Mouse (Mus musculus): ENCODE measurements around the gene Dhx58. TPM values are rescaled to one million over a fixed set of nuclear protein-coding genes. Genes with fewer than 3 reads are reported as not detected.

Dhx58 gene
- total RNA-seq, 1 experiment = 2.3 TPM

GRCm38 (mm10) chr11:100714534-100714915 lies 10.5 kb upstream of the Dhx58 start:
- peak overlapping the region; percentile 70 to 85 for H3K4me3 ChIP-seq (ENCODE audit: insufficient read depth in 1 of 2, low read depth in 1 of 2, low read length in 2 of 2, poor library complexity in 1 of 2, severe bottlenecking in 1 of 2)
- TF ChIP-seq CHD2 (IDR thresholded peaks at IDR 0.05; ENCODE audit: low read depth, low read length) (no peak), ZNF384 (IDR thresholded peaks at IDR 0.05; ENCODE audit: low read depth, low read length) (no peak), HCFC1 (IDR thresholded peaks at IDR 0.05; ENCODE audit: borderline replicate concordance, insufficient read depth, low read length) (no peak; the same call in 1 of the 2 replicates), ZC3H11A (IDR thresholded peaks at IDR 0.05; ENCODE audit: borderline replicate concordance, low read depth, low read length) (peak; percentile 36; the same call in 1 of the 2 replicates), MAFK (IDR thresholded peaks at IDR 0.05; ENCODE audit: insufficient read depth, low read depth, low read length) (no peak)
- DNase-seq (ENCODE audit: low read depth, low spot score) = no peak
- in situ Hi-C loops (cut with MboI; ENCODE audit: low sequenced_read_pairs in 2 of 2, unreplicated experiment in 2 of 2) = no loop called here
- H3K9ac ChIP-seq (ENCODE audit: insufficient read depth, low read depth, low read length, poor library complexity, severe bottlenecking) = peak overlapping the region; percentile 72; the same call in 1 of the 2 replicates
- H3K9me3 ChIP-seq (ENCODE audit: control insufficient read depth, insufficient read depth, low read depth, low read length) = no peaks in the 10 kb centered on the region
- H3K36me3 ChIP-seq (ENCODE audit: control insufficient read depth, insufficient read depth, low read length, poor library complexity, severe bottlenecking) = peaks cover 38% of the 10 kb centered on the region
- H3K4me1 ChIP-seq (ENCODE audit: control insufficient read depth in 2 of 2, insufficient read depth in 2 of 2, low read length in 2 of 2, poor library complexity in 1 of 2) = peaks cover 2 to 16% of the 10 kb centered on the region in 2 experiments; a peak in 3 of 4 replicates
- H3K27ac ChIP-seq (ENCODE audit: insufficient read depth, low read depth, low read length, poor library complexity, severe bottlenecking) = peak overlapping the region; percentile 84

- no peaks in the 10 kb centered on the region for H3K9me3 ChIP-seq (ENCODE audit: control insufficient read depth, insufficient read depth, low read depth, low read length)
- peak within 1 kb of the TSS; percentile 84 for H3K27ac ChIP-seq (ENCODE audit: insufficient read depth, low read depth, low read length, poor library complexity, severe bottlenecking)
- peak within 1 kb of the TSS; percentile 72 for H3K9ac ChIP-seq (ENCODE audit: insufficient read depth, low read depth, low read length, poor library complexity, severe bottlenecking)
- H3K4me1 ChIP-seq (ENCODE audit: control insufficient read depth in 2 of 2, insufficient read depth in 2 of 2, low read length in 2 of 2, poor library complexity in 1 of 2) = peaks cover 2 to 16% of the 10 kb centered on the region in 2 experiments; a peak in 3 of 4 replicates
- in situ Hi-C loops (cut with MboI; ENCODE audit: low sequenced_read_pairs in 2 of 2, unreplicated experiment in 2 of 2) = no loop called here
- DNase-seq (ENCODE audit: low read depth, low spot score) = peak; percentile 73
- peak within 1 kb of the TSS; percentile 85 to 94 for H3K4me3 ChIP-seq (ENCODE audit: insufficient read depth in 1 of 2, low read depth in 1 of 2, low read length in 2 of 2, poor library complexity in 1 of 2, severe bottlenecking in 1 of 2)
- TF ChIP-seq ZNF384 (IDR thresholded peaks at IDR 0.05; ENCODE audit: low read depth, low read length) (no peak), CHD2 (IDR thresholded peaks at IDR 0.05; ENCODE audit: low read depth, low read length) (no peak), ZC3H11A (IDR thresholded peaks at IDR 0.05; ENCODE audit: borderline replicate concordance, low read depth, low read length) (no peak), MAFK (IDR thresholded peaks at IDR 0.05; ENCODE audit: insufficient read depth, low read depth, low read length) (no peak), HCFC1 (IDR thresholded peaks at IDR 0.05; ENCODE audit: borderline replicate concordance, insufficient read depth, low read length) (no peak; the same call in 1 of the 2 replicates)
- peaks cover 39% of the 10 kb centered on the region for H3K36me3 ChIP-seq (ENCODE audit: control insufficient read depth, insufficient read depth, low read length, poor library complexity, severe bottlenecking)
Observed at GRCm38 (mm10) chr11:100713735-100714533, 9.9 kb upstream of the Dhx58 start, which contains the start of gene Hspb9. Hspb9 (plus strand) TSS chr11:100713850.

GRCm38 (mm10) chr11:100713174-100713573 lies 9.1 kb upstream of the Dhx58 start:
- Histone ChIP-seq H3K4me3 (ENCODE audit: insufficient read depth in 1 of 2, low read depth in 1 of 2, low read length in 2 of 2, poor library complexity in 1 of 2, severe bottlenecking in 1 of 2) (peak overlapping the region; percentile 70 to 85), H3K4me1 (ENCODE audit: control insufficient read depth in 2 of 2, insufficient read depth in 2 of 2, low read length in 2 of 2, poor library complexity in 1 of 2) (peaks cover 2 to 12% of the 10 kb centered on the region in 2 experiments; a peak in 3 of 4 replicates), H3K9ac (ENCODE audit: insufficient read depth, low read depth, low read length, poor library complexity, severe bottlenecking) (peak overlapping the region; percentile 55; the same call in 1 of the 2 replicates), H3K36me3 (ENCODE audit: control insufficient read depth, insufficient read depth, low read length, poor library complexity, severe bottlenecking) (peaks cover 41% of the 10 kb centered on the region), H3K27ac (ENCODE audit: insufficient read depth, low read depth, low read length, poor library complexity, severe bottlenecking) (peak overlapping the region; percentile 84), H3K9me3 (ENCODE audit: control insufficient read depth, insufficient read depth, low read depth, low read length) (no peaks in the 10 kb centered on the region)
- TF ChIP-seq CHD2 (IDR thresholded peaks at IDR 0.05; ENCODE audit: low read depth, low read length) (no peak), HCFC1 (IDR thresholded peaks at IDR 0.05; ENCODE audit: borderline replicate concordance, insufficient read depth, low read length) (no peak), ZNF384 (IDR thresholded peaks at IDR 0.05; ENCODE audit: low read depth, low read length) (no peak), ZC3H11A (IDR thresholded peaks at IDR 0.05; ENCODE audit: borderline replicate concordance, low read depth, low read length) (no peak), MAFK (IDR thresholded peaks at IDR 0.05; ENCODE audit: insufficient read depth, low read depth, low read length) (no peak)
- in situ Hi-C loops (cut with MboI; ENCODE audit: low sequenced_read_pairs in 2 of 2, unreplicated experiment in 2 of 2) = no loop called here
- DNase-seq (ENCODE audit: low read depth, low spot score) = no peak

- H3K4me3 ChIP-seq (ENCODE audit: insufficient read depth in 1 of 2, low read depth in 1 of 2, low read length in 2 of 2, poor library complexity in 1 of 2, severe bottlenecking in 1 of 2) = peak within 1 kb of the TSS; percentile 85 to 94
- no peak for TF ChIP-seq CHD2 (IDR thresholded peaks at IDR 0.05; ENCODE audit: low read depth, low read length)
- no peak for TF ChIP-seq ZC3H11A (IDR thresholded peaks at IDR 0.05; ENCODE audit: borderline replicate concordance, low read depth, low read length)
- TF ChIP-seq MAFK (IDR thresholded peaks at IDR 0.05; ENCODE audit: insufficient read depth, low read depth, low read length) = no peak
- TF ChIP-seq ZNF384 (IDR thresholded peaks at IDR 0.05; ENCODE audit: low read depth, low read length) = peak; percentile 85
- peak; percentile 96 for TF ChIP-seq HCFC1 (IDR thresholded peaks at IDR 0.05; ENCODE audit: borderline replicate concordance, insufficient read depth, low read length)
- peak within 1 kb of the TSS; percentile 90 for H3K9ac ChIP-seq (ENCODE audit: insufficient read depth, low read depth, low read length, poor library complexity, severe bottlenecking)
- H3K9me3 ChIP-seq (ENCODE audit: control insufficient read depth, insufficient read depth, low read depth, low read length) = no peaks in the 10 kb centered on the region
- peak within 1 kb of the TSS; percentile 84 for H3K27ac ChIP-seq (ENCODE audit: insufficient read depth, low read depth, low read length, poor library complexity, severe bottlenecking)
- peaks cover 46% of the 10 kb centered on the region for H3K36me3 ChIP-seq (ENCODE audit: control insufficient read depth, insufficient read depth, low read length, poor library complexity, severe bottlenecking)
- peak; percentile 71 for DNase-seq (ENCODE audit: low read depth, low spot score)
- H3K4me1 ChIP-seq (ENCODE audit: control insufficient read depth in 2 of 2, insufficient read depth in 2 of 2, low read length in 2 of 2, poor library complexity in 1 of 2) = peaks cover 2 to 12% of the 10 kb centered on the region in 2 experiments; a peak in 3 of 4 replicates
- in situ Hi-C loops (cut with MboI; ENCODE audit: low sequenced_read_pairs in 2 of 2, unreplicated experiment in 2 of 2) = no loop called here
Observed at GRCm38 (mm10) chr11:100711783-100712615, 7.9 kb upstream of the Dhx58 start, which contains the start of gene Kat2a. Kat2a (minus strand) TSS chr11:100712465.
